Mouse (Mus musculus): ENCODE measurements around the gene Siah1a.

Gene Siah1a

DNA sequence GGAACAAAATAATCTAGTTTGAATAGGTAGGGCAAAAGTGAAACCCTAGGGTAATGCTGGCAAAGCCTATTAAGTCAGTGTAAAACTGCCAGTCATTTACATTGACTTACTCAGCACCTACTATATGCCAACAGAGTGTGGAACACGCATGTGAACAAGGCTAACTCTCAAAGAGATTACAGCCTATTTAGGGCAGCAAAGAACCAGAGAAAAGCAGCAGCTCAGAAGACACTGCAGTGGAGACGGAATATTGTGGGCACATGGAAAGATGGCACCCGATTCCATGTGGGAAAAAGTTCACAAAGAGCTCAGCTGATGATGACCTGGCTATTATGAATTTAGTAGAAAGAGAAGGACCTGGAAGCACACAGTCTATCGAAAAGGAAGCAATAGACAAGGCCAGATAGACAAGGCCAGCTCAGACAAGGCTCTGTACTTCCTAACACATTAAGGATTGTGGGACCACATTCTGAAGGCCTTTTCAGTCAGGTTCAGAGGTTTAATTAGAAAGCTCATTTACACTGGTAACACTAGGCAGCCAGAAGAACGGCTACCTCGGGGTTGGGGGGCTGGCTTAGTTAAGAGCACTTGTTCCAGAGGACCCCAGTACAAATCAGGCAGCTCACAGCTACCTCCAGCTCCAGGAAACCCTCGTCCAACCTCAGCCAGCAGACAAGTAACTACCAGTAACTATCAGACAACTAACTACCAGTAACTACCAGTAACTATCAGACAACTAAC is 3.0 kb downstream of the Siah1a start:
- no peak for DNase-seq

DNA sequence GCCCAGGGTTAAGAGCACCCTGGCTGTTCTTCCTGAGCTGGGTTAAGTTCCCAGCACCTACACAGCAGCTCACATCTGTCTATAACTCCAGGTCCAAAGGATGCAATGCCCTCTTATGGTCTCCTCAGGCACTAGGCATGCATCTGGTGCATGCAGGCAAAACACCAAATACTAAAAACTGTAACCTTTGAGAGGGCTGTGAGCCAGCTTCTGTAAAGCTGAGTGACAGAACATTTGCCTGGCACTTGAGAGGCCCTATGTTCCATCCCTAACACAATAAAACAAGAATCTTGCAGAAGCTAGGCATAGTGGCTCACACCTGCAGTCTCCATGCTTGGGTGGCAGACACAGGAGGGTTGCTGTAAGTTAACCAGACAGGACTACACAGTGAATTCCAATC is 4.1 kb downstream of the Siah1a start:
- no peak for DNase-seq

DNA sequence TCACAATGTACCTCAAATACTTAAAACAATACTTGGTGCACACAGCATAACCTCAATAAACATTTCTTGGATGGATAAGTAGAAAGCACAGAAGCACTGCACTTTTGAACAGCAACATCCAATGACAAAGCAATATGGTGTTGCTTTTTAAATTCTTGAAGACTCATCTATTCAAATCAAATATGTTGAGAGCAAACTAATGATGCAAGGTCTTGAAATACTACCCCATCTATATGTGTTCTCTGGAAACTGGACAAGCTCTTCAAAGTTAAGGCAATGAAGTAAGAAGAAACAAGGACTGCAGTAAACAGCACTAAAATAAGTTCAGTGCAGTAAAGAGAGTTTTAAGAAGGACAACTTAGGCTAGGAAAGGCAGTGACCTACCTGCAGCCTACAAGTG is 4.8 kb downstream of the Siah1a start:
- DNase-seq: no peak

DNA sequence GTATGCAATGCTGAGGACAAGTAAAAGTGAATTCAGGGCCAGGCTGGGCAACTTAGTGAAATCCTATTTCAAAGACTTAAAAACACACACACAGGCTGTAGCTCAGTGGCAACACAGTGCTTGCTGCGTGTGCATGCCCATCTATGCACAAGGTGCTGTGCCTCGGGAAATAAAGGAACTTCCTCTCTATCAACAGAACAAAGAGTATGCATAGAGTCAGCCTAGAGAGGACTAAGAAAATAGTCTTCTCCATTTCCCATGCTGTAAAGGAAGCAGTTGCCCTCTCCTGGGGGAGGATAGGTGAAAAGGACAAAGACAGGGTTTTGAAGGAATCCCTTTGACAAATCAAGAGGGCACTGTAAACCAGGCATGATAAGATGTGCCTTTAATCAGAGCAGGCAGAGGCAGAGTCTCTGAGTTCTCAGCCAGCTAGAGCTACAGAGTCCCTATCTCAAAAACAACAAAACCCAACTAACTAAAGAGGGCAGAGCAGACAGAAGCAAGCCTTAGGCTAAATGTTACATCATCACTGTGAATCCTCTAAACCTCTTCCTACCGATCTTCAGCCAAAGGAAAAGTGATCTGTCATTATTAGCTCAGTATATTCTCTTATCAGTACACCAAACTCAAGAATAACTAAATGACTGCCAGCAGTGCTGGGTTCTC is 10.2 kb downstream of the Siah1a start:
- DNase-seq: no peak

DNA sequence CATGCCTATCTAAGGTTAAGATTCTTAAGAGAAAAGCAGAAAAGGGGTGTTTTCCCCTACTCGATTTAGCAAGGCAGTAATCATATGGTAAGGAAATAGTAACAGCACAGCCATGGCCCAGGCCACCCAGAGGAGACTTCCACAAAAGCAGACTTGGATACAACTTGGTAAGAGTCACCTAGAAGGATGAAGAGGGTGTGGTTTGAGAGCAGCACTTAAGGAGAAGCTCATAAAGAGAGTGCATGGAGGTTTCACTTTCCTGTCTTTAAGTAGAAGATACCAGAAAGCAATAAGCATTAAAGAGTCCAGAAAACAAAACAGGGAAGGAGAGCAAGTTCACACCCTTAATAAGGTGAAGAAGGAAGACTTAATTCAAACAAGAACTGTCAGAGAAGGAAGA is 10.8 kb downstream of the Siah1a start:
- no peak for DNase-seq

DNA sequence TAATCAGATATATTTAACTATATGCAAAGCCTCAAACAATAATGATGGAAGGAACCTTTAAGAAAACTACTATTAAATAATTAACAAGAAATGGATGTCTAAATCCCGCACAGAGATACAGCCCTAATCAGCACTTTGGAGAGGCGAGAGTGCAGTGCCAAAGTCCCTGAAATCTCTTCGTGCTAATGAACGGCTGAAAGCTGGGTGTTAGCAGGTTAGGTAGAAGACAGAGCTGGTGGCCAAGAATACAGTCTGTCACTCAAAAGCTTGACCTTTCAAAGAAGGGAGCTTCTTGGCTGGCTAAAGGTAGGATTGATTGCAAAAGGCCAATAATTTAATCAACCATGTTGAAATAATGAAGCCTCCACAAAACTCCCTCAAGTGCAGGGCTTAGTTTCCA is 11.6 kb downstream of the Siah1a start:
- DNase-seq: no peak

DNA sequence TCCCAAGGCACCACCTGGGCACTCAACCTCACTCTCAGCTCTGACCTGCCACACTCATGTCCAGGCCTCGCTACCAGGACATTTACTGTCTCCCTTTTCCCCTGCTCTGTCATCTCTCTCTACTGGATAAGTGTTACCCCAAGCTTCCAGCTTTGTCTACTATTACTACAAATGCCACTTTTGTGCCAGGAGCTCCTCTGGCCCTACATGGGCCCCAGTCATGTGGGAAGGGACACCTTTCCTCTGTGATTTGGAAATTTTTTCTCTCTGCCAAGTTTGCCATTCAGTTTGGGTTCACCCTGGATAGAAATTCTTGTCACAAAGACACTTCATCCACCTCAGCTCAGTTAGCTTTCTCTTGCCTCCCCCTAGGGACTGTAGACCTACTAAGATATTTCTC is 14.9 kb downstream of the Siah1a start:
- no peak for DNase-seq

DNA sequence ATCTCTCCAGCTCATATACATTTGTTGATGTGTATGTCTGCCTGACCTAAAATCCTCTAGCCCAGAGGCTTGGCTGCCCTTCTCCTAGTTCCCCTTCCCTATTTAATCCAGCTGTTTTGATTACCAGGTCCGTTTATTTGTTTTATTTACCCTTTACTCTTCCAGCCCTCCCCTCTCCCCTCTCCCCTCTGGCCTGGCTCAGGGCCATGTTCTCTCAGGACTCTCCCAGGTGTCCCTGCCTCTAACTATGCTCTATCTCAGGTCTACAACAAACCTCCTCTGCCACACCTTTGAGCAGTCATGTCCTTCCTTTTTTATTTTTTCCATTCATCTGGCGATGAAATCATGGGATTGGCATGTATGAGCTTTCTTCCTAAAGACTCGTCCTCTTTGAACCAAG is 15.4 kb downstream of the Siah1a start:
- no peak for DNase-seq

DNA sequence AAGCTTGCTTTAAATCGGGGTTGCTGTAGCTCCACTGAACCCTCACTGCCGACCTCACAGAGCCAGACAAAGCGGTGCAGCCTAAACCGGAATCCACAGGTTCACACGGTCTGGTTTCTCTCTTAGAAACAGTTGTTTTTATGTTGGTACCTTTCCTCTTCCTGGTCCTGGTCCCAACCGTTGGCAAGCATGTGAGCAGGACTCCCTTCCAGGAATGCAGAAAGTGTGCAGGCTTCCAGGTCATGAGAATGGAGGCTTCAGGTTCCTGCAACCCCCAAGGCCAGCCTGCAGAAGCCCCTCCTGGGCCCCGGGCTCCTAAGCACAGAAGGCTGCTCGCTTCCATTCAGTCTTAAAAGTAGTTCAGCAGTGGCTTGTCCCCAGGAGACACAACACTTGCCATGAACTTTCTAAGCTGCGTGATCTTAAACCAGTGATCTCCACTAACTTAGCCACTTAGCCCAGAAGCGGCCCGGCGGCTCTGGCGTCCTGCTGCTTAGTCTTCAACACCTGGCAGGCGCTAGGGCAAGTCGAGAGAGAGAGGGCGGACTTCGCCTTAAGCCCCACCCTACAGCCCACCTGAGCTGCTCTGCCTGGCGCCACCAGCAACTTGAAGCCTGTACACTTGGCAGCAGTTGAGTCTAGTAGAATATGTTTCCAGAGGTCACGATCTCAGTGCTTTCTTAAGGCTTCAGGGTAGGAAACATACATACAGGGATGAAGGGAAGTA is 17.3 kb downstream of the Siah1a start:
- no peak for DNase-seq

DNA sequence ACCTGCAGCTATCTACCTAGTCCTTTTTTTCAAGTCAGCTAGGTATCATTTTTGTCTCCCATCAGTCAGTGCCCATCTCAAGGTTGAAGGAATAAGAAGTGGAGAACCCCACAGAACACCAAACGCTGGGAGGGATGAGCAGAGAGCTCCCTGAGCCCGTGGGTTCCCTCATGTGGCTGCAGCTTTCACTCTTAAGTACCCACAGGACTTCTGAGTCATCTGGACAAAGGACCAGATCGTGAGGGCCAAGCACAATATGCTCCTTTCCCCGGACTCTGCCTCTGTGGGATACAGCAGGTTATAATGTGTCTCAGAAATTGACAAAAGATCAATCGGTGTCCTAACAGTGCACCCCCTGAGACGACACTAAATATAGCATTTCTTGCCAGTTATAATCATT is 18.8 kb downstream of the Siah1a start:
- no peak for DNase-seq

DNA sequence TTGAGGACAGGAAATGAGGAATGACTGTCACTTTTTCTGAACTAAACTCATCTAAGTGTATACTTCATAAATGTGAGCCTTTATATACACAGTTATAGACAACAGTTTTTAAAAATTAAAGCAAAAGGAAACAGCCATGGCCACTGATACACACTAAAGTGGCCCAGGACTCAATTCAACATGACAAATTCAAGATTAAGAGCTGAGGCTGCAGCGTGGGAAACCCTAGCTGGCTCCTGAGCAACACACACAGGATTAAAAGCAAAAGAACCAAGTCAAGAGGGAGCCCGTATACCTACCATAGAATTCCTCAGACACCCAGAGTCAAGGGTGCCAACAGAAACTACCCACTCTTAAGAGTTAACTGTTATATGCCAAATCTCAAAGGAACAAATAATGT is 24.2 kb downstream of the Siah1a start:
- no peak for DNase-seq

DNA sequence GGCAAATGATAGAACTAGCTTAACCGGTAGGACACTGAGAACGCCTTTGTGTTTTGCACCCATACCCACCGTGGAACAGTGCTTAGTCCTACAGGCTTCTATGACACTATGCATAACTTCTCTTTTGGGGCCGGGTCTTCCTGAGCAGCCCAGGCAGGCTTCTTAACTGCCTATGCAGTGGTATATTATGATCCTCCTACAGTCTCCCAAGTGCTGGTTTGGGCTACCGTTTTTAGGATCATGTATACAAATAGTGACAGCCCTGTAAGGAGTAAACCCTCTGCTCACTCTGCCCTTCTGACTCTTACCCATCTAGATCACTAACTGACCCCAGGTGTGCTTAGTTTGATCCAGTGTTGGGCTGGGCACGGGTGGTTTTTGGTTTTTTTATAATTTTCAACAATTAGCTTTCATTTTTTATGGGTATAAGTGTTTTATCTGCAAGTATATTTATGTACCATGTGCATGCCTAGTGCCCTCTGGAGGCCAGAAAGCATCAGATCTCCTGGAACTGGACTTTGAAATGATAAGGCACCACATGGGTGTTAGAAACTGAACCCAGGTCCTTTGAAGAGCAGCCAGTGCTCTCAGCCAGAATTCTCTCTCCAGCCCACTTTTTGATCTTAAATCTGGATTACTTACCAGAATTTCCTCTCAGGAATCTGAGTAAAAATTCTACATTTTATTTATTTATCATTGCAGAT is 24.8 kb downstream of the Siah1a start:
- DNase-seq: no peak

DNA sequence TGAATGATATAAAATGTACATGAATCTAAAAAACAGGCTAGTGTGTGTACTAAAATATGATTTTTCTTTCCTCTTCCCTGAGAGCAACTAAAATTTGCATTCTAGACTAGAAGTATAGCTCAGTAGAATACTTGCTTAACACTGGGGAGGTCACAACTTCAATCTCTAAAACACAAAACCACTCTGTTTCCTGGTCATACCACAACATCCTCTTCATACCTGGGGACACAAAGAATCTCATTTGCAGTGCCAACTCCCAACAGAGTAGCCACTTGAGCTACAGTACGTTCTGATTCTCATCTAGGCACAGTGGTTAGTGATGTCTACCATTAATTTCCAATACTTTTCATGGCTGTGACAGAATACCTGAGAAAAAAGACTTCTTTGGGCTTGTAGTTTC is 26.4 kb downstream of the Siah1a start:
- DNase-seq: no peak

DNA sequence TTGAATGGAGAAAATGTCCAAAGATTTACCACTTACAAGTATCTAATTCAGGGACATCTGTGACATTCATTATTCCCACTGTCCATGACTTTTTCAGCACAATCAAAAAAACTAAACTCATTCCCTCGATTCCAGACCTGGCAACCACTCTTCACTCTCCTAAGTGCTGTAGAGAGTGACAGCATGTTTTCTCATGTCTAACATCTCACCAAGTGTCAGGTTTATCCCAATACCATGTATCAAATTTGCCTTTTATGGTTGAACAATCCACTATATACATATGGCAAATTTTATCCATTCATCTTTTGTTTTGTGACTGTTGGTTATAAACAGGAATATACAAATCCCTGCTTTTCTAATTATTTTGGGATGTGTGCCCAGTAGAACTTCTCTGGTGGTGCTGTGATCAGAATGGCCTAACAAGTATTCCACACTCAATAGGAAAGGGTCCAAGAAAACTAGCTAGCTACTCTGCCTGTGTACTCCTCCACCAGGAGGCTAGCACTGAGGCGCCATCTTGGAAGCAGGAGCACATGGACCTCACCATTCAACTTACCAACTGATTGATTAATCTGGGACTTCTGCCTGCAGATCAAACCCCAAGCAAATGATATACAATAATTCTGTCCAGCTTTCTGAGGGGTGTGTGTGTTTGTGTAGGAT is 27.3 kb downstream of the Siah1a start:
- DNase-seq: no peak

DNA sequence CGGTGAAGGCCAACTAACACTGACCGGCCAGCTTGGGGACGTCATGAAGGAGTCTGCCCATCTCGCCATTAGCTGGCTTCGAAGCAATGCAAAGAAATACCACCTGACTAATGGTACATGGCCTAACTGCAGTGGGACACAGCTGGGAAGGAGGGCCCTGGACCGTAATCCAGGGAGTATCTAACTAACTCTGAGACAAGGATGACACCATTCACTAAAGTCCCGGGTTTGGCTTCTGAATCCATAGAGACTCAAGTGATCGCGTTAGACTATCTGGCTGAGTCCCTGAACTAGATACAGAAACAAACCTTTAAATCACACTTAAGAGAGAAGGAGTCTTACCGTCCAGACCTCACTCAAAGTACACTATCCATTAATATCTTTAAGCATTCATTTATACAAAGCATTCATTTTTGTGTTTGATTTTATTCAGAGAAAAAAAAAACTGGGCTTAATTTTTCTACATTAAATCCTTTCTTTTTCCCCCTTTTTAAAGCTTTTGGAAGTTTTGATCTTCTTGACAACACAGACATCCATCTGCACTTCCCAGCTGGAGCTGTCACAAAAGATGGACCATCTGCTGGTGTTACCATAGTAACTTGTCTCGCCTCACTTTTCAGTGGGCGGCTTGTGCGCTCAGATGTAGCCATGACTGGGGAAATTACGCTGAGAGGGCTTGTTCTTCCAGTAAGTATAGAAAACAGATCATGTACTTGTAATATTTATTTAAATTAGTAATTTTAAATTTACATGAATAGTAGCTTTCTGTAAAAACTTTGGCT is 32.1 kb downstream of the Siah1a start:
- peak; percentile 68 for DNase-seq

DNA sequence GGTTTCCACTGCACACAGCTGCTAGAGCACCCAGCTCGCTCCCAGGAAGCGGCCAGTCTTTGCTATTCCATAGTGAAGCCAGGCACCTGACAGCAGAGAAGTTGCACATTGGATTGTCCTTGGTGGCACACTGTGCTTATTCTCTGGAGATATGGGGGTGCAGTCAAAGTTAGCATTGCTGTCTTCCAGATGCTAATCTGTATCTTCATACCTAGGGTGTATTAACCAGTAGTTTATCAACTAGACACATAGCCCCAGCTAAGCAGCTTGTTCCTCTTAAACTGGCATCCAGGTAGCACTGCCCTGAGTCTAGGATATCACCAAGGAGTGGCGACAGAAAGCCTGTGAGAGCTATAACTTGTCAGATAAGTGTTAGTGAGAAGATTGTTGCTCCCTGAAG is 33.1 kb downstream of the Siah1a start:
- no peak for DNase-seq

DNA sequence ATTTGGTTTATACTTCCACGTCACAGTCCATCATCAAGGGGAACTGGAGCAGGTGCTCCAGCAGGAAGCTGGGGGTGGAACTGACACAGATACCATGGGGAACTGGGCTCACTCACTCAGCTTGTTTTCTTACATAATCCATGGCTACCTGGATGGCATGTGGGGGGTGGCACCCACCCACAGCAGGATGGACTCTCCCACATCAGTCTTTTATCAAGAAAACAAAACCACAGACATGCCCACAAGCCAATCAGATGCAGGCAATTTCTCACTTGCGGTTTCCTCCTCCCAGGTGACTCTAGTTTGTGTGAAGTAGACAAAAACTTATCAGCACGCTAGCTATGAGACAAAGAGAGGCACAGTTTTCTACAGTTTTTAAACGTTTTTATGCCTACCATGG is 37.9 kb downstream of the Siah1a start:
- DNase-seq: peak; percentile 51

DNA sequence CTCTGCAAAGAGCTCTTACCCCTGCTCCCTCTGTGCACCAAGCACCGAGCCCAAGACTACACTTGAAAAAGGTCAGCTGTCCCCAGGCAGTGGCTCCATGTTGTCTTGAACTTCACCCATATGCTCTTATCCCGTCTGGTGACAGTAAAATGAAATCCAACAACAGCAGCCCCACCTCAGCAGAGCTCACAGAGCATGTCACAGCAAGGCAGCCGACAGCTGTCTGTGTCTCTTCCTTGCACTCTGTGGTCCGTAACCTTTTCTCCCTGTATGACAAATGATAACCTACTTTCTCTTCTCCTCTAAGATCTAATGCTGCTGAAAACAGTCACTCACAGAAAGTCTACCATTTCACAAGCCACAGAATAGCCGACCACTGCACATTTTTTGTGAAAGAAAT is 39.0 kb downstream of the Siah1a start:
- no peak for DNase-seq

DNA sequence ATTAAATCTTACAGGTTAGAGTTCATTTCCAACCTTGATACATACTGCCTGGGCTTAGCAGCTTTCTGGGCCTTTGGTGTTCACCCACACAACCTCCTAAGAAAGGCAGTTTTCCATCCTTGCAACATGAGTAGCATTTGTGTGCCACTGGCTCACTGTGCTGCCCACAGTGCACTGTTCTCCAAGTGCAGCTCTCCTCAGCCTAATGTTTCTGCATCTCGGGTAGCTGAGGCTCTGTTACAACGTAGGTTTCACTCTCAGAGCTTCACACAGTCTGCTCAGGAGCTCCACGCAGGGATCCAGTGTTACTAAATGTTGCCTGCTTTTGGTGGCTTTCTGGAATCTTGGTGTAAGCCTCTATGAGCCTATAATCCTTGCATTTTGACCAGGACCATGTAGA is 40.4 kb downstream of the Siah1a start:
- DNase-seq: no peak

DNA sequence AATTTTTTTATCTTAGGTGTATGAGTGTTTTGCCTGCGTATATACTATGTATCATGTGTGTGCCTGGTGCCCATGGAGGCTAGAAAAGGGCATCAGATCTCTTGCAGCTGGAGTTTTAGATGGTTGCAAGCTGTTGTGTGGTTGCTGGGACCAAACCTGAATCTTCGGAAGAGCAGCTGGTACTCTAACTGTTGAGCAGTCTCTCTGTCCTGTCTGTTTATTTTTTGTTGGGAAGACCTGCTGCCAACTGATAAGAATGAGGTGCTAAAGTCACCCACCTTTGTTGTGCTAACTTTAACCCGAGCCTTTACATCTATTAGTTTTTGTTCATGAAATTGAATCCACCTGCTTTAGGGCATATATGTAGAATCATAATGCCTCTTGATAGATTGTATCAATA is 43.3 kb downstream of the Siah1a start:
- DNase-seq: no peak

DNA sequence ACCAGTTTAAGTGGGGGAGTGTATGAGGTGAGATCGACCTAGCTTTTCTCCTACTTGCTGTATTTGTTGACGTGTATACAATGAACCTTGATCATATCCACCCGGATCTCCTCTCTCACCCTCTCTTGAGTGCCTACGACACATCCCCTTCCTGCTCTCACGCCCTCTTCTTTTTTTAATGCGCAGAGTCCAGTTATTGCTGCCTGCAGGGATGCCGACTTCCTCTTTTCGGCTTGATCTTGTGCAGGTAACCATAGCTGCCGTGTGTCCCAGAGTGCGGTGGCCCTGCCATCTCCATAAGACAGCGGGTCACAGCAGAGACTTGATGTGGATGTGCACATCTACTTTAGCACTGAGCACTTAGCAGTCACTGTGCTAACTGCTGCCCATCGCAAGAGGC is 46.3 kb downstream of the Siah1a start:
- no peak for DNase-seq

DNA sequence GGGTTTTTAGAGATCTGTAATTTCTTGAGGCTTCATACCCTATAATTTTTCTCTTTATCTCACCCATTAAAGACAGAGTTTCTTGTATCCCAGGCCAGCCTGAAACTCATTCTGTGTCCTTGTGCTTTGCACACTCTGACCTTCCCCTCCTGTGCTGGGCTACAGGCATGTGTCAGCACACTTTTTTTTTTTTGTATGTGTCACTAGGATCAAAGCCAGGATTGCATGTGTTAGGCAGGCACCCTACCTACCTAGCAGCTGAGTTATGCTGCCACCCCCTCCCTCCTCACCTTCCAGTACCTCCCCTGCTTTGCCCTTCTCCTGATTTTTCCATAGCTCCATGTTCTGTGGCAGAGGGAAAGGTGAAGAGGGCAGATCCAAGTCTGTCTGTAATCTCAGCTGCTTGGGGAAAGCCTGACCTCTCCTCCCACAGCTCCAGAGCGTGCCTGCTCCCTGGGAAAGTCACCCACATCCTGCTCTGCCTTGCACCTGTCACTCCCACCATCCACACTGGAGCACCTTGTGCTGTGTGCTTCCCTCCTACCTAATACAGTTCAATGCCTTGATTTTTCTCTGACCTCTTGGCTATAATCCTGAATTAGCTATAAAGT is 46.8 kb downstream of the Siah1a start:
- DNase-seq: no peak

Measured in right cerebral cortex, postnatal 25 days (tissue).